Mouse (Mus musculus): Measurements from ENCODE around the gene Vapb.
"Not testable (repeated sequence)": the region's sequence is repeated elsewhere in the genome, so short reads cannot be mapped to it uniquely, and the experiment has no call there.

Gene Vapb

GRCm38 (mm10) chr2:173737222-173737989, at the start of gene Vapb:
Vapb (plus strand) TSS chr2:173737511.
- peak; percentile 98 for DNase-seq (ENCODE audit: low read depth, low spot score)

DNA sequence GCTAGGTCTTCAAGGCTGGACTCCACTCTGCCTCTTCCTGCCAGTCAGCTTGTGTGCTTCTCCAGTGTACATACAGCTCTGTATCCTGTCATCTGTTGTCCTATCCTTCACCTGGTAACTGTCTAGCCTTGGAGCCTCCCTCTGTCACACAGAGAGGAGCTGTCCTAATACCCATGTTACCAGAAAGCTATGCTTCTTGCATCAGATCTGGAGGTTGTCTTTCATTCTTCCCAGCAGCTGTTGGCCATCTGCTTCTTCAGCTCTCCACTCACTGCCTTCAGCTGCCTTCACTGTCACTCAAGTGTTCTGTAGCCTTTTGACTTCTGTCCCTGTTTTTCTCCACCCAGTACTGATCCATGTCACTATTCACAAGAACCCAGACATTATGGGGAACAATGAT, 47.5 kb upstream of the Vapb start:
- DNase-seq (ENCODE audit: low read depth, low spot score), result peak; percentile 48

DNA sequence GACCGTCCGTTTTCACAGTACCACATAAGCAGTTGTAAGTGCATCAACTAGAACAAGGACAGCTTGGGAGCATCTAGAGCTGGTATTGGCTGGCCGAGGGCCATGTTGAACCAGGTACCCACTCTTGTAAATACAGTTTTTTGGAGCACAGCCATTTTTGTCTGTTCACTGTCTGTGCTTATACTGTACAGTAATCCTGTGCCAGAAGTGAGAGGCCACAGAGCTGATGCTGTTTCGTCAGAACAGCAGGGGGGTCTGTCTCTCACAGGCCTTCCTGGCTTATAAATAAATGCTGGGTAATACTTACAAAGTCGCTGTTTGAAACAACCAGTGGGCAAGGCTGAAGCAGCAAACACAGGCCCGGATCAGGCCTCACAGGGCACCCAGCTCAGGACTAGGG, 45.6 kb upstream of the Vapb start:
- DNase-seq (ENCODE audit: low read depth, low spot score), result no peak

DNA sequence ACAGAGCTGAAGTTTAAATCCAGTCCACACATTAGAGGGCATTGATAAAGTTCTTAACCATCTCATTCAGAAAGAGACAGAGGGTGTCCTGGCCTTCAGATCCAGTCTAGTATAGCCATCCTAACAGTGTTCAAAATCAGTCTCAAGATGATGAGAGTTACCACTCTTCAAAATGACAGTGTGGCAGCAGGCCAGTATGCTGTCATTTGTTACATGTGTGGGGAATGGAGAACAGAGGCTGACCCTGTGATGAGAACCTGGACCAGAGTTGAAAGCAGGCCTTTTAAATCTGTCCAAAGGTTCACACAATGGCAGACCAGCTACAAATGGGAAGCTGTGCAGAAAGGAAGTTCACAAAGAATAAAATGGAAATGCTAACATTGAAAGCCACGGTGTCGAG, 44.6 kb upstream of the Vapb start:
- no peak for DNase-seq (ENCODE audit: low read depth, low spot score)

DNA sequence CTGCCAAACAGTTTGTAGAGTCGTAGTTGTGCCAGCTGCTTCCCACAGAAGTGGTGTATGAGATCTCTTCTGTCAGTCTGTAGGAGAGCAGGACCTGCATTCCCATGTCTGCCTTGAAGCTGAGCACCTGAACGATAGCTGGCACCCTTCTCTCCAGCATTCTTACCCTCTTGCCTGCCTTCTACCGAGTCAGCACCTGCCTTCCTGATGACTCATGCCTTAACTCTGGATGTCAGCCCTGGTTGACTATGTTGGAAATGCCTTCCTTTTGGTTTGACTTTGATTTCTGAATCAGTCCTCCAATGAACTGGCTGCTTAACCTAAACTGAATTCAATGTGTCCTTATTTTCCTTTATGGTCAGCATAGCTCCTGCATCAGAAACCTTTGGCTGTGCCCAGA, 38.5 kb upstream of the Vapb start:
- peak; percentile 67 for DNase-seq (ENCODE audit: low read depth, low spot score)

DNA sequence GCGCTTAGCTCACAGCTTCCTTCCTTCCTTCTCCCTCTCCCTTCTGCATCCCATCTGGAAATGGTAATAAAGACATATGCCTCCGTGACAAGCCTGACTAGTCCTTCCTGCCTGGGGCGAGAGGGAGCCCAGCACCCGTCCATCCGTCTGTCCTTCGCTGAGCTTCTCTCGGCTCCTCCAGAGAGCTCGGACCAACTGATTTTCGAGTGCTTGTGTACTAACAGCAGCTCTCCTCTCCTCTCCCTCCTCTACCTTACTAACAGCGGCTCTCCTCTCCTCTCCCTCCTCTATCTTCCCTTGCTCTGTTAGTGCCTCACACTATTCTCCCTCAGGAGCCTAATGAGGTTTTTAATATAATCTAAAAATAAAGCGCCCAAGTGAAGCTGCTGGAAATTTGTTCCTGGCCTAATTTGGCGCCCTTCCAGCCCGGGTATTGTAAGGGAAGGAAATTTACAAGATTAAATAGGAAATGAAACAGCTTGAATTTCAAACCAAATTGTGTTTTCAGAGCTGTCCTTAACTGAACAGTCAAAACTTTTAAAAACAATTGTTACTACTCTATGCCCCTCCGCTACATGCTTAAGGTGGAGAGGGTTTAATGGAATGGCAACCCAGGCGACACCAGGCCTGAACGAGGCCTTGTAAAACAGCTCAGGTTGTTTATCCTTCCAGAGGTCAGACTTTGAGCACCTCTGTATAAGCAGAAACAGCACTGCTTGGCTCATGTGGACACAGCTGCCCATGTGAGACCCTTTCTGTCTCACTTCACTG, 35.0 kb upstream of the Vapb start:
- no peak for DNase-seq (ENCODE audit: low read depth, low spot score)

DNA sequence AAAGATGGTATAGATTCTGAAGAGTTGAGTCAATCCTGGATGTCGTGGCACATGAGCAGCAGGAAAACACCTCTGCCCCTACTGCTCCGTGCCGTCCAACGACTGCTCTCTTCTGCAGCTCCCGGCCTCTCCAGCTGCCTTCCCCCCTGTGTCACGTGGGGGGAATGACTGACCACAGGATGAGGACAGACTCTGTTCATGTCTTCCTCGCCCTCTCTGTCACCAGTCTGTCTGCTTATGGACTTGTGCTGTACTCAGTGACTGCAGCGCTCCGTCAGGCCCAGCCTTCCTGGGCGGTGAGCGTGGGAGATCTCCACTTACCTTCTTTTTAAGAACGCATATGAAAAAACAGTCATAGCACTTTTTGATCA, 34.5 kb upstream of the Vapb start:
- no peak for DNase-seq (ENCODE audit: low read depth, low spot score)

DNA sequence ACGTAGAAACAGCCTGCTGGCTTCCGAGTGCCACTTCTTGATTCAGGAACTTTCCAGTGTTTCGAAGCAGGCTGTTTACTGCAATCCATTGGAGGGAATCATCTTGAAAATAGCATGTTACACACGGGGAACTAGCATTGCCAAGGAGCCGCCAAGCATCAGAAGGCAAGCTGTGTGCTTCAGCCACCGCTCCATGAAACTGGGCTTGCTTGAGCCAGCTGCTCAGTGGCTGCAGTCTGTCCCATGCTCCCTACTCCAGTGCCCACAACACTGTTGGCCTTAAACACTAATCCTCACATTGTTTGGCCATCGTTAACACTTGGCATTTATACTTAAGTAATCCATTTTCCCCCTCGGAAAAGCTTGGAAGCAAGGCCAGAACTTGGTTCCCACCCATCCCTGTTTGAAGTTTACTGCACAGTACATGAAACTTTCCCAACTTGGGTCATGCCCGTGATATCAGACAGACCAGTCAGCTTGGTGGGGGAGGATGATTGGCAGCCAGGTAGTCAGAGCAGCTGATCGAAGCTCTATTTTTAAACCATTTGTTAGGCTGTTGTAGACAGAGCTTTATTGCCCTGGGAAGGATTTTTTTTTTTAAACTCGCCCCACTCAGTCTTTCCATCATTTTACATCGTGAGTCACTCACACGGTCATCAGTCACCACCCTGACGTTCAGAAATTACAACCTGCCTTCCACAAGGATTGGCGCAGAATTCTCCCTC, 31.3 kb upstream of the Vapb start:
- peak; percentile 39 for DNase-seq (ENCODE audit: low read depth, low spot score)

- DNase-seq (ENCODE audit: low read depth, low spot score), result peak; percentile 40
These were observed 29.7 kb upstream of the Vapb start for GRCm38 (mm10) chr2:173707626-173708025.

DNA sequence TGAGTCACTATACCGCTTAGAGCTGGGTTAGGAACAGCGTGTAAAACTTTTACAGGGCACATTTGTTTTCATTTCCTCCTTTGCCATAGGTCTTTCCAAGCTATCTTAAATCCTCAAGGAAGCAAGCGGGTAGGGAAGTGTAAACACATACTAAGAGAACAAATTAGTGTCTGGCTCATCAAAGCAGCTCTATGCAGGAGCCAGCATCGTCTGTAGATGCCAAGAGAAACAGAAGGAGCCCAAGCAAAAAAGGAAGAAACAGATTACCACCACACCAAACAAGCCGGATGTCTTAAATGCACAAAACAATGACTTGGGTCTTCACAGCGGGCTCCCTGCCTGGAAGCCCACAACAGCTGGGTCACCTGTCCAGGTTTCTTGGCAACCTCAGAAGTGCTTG, 27.1 kb upstream of the Vapb start:
- no peak for DNase-seq (ENCODE audit: low read depth, low spot score)

DNA sequence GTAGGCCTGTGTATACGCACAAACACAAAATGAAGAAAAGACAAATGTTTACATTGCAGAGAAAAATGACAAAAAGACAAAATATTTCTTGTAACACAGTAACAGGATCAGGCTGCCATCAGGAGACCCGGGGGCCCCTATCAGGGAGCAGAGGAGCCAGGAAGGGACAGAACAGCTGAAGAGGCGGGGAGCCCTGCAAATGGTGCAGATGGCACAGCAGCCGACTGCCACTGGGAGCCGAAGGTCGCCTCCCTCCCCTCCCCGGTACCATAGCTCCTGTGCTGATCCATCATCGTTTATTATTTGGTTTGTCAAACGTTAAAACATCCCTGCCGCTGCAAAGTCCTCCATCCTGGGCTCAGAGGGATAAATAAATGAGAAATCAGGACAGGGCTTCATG, 24.7 kb upstream of the Vapb start:
- DNase-seq (ENCODE audit: low read depth, low spot score), result no peak

DNA sequence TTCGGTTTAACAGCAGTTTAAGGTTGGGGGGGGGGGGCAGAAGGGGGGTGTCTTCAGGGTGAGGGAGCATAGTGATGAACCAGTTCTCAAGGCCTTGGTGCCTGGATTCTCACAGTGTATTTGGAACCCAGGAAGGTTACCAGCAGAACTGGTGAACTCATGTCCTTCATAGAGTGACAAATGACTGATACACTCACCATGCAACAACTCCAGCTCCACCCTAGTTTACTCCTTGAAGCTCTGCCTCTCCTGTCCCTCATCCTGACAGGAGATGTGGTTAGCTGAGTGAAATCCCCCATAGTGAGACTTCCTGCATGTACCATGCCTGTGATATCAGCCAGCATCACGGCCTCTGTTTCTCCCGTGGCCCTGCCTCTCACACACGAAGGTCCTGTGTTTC, 24.1 kb upstream of the Vapb start:
- peak; percentile 26 for DNase-seq (ENCODE audit: low read depth, low spot score)

DNA sequence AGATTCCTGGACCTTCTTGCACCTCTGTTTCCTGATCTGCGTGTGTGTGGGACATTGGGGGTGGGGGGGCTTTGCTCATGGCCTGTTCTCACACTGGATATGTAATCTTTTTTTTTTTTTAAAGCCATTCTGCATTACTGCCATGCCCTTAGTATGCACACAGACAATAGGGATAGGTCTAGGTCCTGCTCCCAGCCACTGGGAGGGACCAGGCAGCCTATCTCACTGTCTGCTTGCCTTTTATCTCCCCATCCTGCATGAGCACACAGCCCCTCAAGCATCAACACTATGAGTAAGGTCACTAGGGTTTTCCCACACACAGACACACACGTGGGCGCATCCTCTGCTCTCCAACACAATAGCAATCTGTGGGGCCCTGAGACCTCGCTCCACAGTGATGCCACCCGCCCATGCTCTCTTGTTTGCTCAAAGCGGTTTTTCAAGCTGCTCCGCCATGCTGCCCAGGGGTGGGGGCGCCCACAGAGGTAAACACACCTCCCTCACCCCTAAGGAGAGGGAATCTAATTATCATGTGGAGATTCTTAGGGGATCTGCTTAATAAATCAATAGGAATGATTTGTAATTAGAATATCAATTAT, 22.6 kb upstream of the Vapb start:
- DNase-seq (ENCODE audit: low read depth, low spot score), result no peak

DNA sequence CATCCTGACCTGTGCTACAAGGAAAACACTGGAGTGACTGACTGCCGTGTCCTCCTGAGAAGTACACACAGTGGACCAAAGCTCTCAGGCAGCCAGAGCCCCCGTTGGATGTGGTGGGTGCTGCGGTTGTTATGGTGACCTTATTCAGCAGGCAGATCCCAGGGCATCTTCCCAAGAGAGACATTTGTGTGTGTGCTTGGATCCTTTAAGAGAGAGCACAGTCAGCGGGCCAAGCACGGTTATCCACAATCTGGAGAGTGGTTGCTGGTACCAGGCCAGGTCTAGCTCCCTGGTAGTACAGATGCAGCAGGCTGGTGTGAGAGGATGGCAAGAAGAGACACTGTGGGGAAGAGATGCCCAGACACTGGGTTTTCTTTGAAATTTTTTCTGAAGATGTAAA, 20.3 kb upstream of the Vapb start:
- no peak for DNase-seq (ENCODE audit: low read depth, low spot score)

DNA sequence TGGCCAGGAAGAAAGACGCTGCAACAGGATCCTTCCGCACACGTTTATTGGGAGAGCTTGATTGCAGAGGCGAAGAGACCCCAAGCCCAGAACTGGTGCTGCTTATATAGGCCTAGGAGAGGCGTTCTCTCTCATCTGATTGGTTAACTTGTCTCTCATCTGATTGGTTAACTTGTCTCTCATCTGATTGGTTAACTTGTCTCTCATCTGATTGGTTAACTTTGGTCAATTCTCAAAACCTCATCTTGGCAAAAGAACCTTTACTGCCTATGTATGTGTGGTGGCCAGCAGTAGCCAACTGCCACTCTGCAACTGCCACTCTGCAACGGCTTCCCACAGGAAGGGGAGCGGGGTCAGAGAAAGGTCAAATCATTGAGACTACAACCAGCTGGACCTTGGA, 18.2 kb upstream of the Vapb start, which contains the start of gene 1700010B08Rik:
TSS of gene 1700010B08Rik (plus strand) at position 301 of the 400 bp plus-strand sequence.
- DNase-seq (ENCODE audit: low read depth, low spot score), result not testable (repeated sequence)

DNA sequence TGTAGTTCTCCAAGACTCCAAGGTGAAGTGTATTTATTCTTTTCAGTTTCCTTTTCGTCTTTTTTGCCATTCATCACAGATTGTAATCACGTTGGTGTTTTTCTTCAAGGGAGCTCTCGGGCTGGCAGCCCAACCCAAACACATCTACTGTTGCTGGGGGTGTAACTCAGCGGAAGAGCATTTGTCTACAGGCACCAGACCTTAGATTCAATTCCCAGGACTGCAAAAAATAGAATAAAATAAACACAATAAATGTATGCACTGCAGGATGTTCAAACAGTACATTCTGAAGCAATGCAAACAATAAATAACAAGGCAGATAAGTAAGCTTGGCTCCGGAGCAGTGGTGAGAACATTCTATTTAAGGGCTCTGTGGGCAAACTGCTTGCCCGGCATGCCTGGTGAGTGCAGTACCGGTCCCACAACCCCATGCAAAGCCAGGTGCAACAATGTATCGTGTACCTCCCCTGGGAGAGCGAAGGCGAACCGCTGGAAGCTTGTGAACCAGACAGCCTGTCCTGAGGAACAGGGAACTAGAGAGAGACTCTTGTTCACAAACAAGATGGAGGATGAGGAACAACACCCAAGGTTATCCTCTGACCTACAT, 15.0 kb upstream of the Vapb start:
- DNase-seq (ENCODE audit: low read depth, low spot score), result no peak

DNA sequence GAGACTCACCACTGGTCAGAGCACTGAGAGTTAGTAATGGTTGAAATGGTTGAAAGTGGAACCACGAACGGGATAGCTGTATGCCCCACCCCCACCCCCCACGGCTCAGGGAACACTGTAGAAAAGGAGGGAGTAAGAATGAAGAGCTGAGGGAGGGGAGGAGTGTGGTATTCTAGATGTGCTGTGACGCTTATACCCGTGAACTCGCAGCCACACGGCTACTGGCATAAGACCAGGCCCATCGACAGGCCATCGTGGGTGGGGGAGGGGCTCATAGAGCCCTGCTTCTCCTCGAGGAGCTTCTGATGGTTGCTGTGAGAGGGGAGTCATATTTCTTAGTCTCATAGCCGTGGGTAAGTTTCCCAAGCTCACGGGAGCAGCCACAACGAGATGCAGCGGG, 12.9 kb upstream of the Vapb start:
- DNase-seq (ENCODE audit: low read depth, low spot score), result no peak

DNA sequence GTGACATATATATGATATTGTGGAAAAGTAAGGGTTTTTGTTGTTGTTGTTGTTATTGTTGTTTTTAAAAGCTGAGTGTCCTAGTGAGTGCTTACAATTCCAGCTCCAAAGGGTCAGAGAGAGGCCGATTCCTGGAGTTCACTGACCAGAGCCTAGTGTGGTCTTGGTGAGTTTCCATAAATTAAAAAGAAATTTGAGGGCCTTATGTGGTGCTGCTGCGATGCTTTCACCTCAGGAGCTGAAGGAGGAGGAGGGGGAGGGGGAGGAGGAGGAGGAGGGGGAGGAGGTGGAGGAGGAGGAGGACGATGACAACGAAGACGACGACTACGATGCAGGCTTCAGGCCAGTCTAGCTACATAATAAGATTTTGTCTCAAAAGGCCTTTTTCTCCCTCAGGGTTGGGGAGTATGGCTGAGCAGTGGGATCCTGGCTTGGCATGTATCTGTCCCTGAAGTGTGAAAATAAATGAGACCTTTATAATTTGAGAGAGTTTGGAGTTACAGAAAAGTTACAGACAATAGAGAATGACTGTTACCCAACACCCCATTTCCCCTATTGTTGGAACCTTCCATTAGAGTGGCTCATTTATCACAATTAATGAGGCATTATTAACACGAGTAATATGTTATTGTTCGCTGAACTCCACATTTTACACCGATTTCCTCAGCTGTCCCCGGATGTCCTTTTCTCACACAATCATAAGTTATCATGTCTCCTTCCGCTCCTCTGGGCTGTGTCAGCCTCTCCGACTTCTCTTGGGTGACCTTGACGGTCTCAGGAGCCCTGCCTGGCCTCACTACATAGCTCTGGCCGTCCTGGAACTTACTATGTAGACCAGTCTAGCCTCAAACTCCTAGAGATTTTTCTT, 12.1 kb upstream of the Vapb start:
- no peak for DNase-seq (ENCODE audit: low read depth, low spot score)

- DNase-seq (ENCODE audit: low read depth, low spot score), result no peak
These were observed 11.5 kb upstream of the Vapb start for GRCm38 (mm10) chr2:173725819-173726218.

DNA sequence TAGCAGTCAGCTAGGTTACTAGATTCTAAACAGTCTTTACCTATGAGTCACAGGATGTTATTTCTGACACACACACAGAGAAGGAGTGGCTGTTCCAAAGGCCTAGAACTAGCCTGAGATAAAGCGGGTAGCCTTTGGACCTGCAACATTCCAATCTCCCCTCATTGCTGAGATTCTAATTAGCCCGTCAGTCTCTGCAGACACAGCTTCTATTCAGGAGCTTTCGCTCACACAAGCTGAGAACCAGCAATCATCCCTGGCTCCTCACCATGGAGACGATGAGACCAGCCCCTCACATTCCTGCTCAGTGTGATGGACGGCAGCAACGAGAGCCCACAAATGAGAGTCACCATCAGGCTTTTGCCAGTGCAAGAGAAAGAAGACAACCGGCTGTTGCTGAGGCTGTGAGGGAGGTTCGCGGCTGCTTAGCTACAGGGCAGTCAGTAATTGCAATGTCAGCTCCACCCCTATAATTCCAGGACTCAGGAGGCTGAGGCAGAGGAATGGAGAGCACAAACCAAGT, 6.8 kb upstream of the Vapb start:
- peak; percentile 93 for DNase-seq (ENCODE audit: low read depth, low spot score)

Measured in 3T3-L1 (cell line).